Mouse (Mus musculus) spleen, adult 10 weeks (tissue): ENCODE data around the gene Fmnl2. TPM values are rescaled to one million over a fixed set of nuclear protein-coding genes. Genes with fewer than 3 reads are reported as not detected.

Experiments
- polyA plus RNA-seq: library from polyadenylated mRNA; stranded (reverse); fragments of 350-450 nt; fragmentation: Illumina TruSeq; extraction: RNeasy Lipid Tissue Mini Kit (QIAGEN cat#74804); gene quantifications from one replicate; pipeline ENCODE4 v1.2.3, GENCODE M21; 2015; ENCODE audit warnings: low replicate concordance; ENCODE audit not compliant: insufficient read depth

Fmnl2 gene
- 25.6 TPM for polyA plus RNA-seq

DNA sequence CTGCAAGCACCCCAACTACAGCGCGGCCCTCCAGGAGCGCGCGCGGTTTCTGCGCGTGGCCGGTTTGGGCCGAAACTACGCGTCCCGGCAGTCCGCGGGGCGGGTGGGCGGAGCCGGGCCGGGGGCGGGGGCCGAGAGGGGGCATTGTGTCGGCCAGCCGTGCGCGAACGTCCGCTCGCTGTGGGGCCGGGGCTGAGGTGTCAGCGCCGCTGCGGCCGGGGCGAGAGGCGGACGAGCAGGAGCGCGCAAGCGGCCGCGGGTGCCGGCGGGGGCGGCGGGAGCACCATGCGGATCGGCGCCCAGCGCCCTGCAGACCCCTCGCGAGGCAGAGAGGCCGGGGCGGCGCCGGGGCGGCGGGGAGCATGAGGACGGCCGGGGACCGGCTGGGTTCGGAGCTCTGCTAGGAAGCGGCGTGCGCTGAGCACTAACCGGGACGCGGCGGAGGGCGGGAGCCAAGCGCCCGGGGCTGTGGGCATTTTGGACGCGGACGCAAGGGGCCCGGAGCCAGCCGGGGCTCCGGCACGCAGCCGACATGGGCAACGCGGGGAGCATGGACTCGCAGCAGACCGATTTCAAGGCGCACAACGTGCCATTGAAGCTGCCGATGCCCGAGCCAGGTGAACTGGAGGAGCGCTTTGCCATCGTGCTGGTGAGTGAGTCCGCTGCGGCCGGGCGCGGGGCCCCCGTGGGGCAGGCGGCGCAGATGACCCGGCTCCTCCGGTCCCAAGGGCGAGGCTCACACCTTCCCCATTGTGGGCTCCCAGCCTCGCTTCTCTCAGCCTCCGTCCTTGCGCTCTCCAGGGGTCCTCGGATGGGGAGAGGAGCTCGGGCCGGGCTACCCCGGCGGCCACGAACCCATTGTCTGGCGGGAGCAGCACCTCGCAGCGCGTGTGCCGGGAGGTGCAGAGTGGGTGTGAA is at the start of gene Fmnl2:
Gene Fmnl2, plus strand, starts transcription at position 250 of the 918 bp plus-strand sequence.

Other genes starting within 250 kb of the Fmnl2 start
- gene Cacnb4, start 181.0 kb upstream of the Fmnl2 start, polyA plus RNA-seq: 1.5 TPM
- 24.0 TPM for gene Stam2, start 115.6 kb upstream of the Fmnl2 start, polyA plus RNA-seq